Mouse (Mus musculus) testis, adult 2 months (tissue): ENCODE measurements around the gene Chst11. TPM values are rescaled to one million over a fixed set of nuclear protein-coding genes. Genes with fewer than 3 reads are reported as not detected.

Experiments used
- H3K27ac ChIP-seq: fragments of 200-500 bp; 2 replicates; pipeline ENCODE4 v1.5.1; 2012; ENCODE audit warnings: low read depth, low read length; ENCODE audit not compliant: control insufficient read depth, insufficient read depth
- H3K27me3 ChIP-seq: fragments of 200-500 bp; 2 replicates; pipeline ENCODE4 v1.6.1; 2012; ENCODE audit warnings: mild to moderate bottlenecking, low read length, moderate library complexity; ENCODE audit not compliant: control insufficient read depth, insufficient read depth
- H3K36me3 ChIP-seq: fragments of 200-500 bp; 2 replicates; pipeline ENCODE4 v1.6.1; 2012; ENCODE audit warnings: mild to moderate bottlenecking, low read length; ENCODE audit not compliant: control insufficient read depth, insufficient read depth
- H3K4me1 ChIP-seq: fragments of 200-500 bp; 2 replicates; pipeline ENCODE4 v1.6.1; 2012; ENCODE audit warnings: low read length; ENCODE audit not compliant: control insufficient read depth, insufficient read depth
- H3K4me3 ChIP-seq: fragments of 200-500 bp; 2 replicates; pipeline ENCODE4 v1.5.1; 2012; ENCODE audit warnings: low read depth, mild to moderate bottlenecking, low read length, moderate library complexity, mixed read lengths; ENCODE audit not compliant: control insufficient read depth
- CTCF ChIP-seq: fragments of 200-500 bp; IDR thresholded peaks from 2 replicates; pipeline ENCODE4 v1.5.1; 2012; ENCODE audit warnings: low read depth, mild to moderate bottlenecking, inconsistent platforms, low read length, moderate library complexity; ENCODE audit not compliant: control insufficient read depth, insufficient read depth, insufficient replicate concordance
- POLR2A ChIP-seq: fragments of 200-500 bp; IDR thresholded peaks from 2 replicates; pipeline ENCODE4 v1.6.1; 2012; ENCODE audit warnings: low read depth, mild to moderate bottlenecking, inconsistent platforms, low read length, moderate library complexity; ENCODE audit not compliant: control insufficient read depth
- polyA plus RNA-seq: library from polyadenylated mRNA; depleted of rRNA; stranded (reverse); fragments of >200 nt; gene quantifications from 2 replicates; pipeline ENCODE4 v1.2.3, GENCODE M21; 2012

The Chst11 gene
- polyA plus RNA-seq, 1 experiment: 0.67 TPM

DNA sequence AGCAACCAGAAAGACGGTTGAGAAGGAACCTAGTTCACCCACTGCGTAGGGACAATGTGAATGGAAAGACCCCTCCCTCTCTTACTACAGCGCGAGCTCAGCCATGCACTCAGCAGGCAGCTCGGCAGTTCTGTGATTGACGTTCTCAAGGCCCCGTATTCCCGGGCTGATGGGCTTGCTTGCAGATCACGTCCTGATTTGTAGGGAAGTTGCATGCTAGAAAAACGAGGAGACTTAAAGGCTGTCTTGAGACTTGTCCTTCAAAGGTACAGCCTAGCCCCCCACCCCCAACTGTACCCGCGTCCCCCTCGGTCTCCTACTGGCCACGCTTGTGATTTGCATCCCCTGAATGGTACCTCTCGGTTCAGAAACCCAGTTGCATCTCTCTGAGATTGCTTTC, 117.4 kb downstream of the Chst11 start:
- Histone ChIP-seq H3K36me3 (no peaks in the 10 kb centered on the region), H3K4me1 (peaks cover 4% of the 10 kb centered on the region), H3K4me3 (no peak overlapping the region), H3K27ac (no peak overlapping the region), H3K27me3 (no peaks in the 10 kb centered on the region)
- TF ChIP-seq CTCF (no peak), POLR2A (no peak)

GRCm38 (mm10) chr10:83104221-83104620, 118.9 kb downstream of the Chst11 start:
- Histone ChIP-seq H3K27me3 (no peaks in the 10 kb centered on the region), H3K27ac (no peak overlapping the region), H3K36me3 (no peaks in the 10 kb centered on the region), H3K4me3 (no peak overlapping the region), H3K4me1 (peaks cover 4% of the 10 kb centered on the region)
- no peak for TF ChIP-seq POLR2A
- TF ChIP-seq CTCF: no peak

- no peak for TF ChIP-seq CTCF
- TF ChIP-seq POLR2A: no peak
- Histone ChIP-seq H3K4me1 (no peaks in the 10 kb centered on the region), H3K27me3 (no peaks in the 10 kb centered on the region), H3K27ac (no peak overlapping the region), H3K36me3 (no peaks in the 10 kb centered on the region), H3K4me3 (no peak overlapping the region)
Observed at GRCm38 (mm10) chr10:83106152-83106746, 121.0 kb downstream of the Chst11 start.

GRCm38 (mm10) chr10:83107385-83107784, 122.1 kb downstream of the Chst11 start:
- Histone ChIP-seq H3K36me3 (no peaks in the 10 kb centered on the region), H3K27ac (no peak overlapping the region), H3K27me3 (no peaks in the 10 kb centered on the region), H3K4me3 (no peak overlapping the region), H3K4me1 (no peaks in the 10 kb centered on the region)
- TF ChIP-seq POLR2A (no peak), CTCF (no peak)

DNA sequence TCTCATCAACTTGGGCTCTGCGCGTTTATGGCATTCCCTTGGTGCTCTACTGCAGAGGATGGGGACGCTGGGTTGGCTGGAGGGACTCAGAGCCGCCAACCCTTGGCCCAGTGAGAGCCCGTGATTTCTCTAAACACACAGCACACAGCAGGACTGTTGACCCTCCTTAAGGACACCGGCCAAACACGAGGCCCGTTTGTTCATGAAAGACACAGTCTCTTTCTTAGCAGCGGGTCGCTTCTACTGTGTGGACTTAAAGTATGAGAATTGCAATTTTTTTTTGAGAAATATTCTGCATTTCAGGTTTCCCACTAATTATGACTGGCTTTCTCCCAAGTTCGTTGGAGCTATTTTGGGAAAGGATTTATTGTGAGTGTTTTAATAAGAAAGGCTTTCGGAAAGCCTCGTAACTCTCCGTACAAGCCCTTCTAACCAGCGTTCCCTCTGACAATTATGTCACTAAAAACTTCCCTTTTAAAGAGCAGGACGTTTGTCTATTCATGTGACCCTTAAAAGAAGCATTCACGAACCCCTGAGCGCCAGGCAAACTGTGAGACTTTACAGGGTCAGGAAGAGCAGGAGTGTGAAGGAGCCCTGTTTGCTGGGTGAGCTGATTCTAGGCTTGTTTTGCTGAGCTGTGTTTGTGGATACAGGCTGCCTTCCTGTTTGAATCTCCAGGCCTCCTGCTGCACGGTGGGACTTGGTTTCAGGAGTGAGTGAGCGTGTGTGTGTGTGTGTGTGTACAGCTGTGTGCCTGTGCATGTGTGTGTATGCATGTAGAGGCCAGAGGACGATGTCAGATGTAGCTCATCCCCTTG, 122.8 kb downstream of the Chst11 start:
- Histone ChIP-seq H3K4me1 (no peaks in the 10 kb centered on the region), H3K27ac (no peak overlapping the region), H3K36me3 (no peaks in the 10 kb centered on the region), H3K4me3 (no peak overlapping the region), H3K27me3 (no peaks in the 10 kb centered on the region)
- TF ChIP-seq CTCF (no peak), POLR2A (no peak)

DNA sequence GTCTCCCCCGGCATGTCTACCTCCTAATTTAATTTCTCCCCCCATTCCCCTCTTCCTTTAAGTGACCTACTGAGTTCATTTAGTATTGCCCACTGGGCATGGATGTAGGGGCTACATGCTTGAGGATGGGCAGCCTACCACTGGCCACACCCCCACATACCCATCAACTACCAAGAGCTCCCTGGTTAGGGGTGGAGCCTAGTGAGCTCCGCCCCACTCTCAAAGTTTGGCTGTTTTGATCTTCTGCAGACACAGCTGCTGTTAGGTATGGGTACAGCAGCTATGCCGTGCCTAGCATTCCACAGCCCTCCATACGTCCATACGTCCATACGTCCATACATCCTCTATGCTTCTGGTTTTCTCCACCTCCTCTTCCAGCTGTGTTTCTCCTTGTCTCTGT, 123.6 kb downstream of the Chst11 start:
- H3K36me3 ChIP-seq: no peaks in the 10 kb centered on the region
- TF ChIP-seq POLR2A (no peak), CTCF (no peak)
- no peaks in the 10 kb centered on the region for H3K27me3 ChIP-seq
- no peaks in the 10 kb centered on the region for H3K4me1 ChIP-seq
- no peak overlapping the region for H3K27ac ChIP-seq
- H3K4me3 ChIP-seq: no peak overlapping the region

DNA sequence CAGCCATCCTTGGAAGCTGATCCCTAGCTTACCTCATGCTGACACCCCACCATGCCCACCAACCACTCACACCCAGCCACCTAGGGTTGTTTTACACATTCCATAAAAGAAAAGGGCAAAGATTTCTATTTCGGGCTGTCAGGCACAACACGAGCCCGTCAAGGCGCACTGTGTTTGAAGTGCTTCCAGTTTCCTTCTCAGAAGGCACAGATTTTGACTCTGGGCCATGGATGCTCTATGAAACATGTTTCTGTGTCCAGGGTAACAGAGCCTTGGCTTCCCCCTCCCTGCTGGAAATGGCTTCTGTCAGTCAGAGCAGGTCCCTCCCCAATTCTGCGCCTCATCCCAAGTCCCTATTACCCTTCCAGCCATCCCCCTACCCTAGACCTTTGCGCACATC, 125.7 kb downstream of the Chst11 start:
- no peaks in the 10 kb centered on the region for H3K36me3 ChIP-seq
- H3K4me3 ChIP-seq: no peak overlapping the region
- H3K27me3 ChIP-seq: no peaks in the 10 kb centered on the region
- H3K4me1 ChIP-seq: no peaks in the 10 kb centered on the region
- no peak overlapping the region for H3K27ac ChIP-seq
- no peak for TF ChIP-seq POLR2A
- no peak for TF ChIP-seq CTCF

GRCm38 (mm10) chr10:83112345-83112744, 127.0 kb downstream of the Chst11 start:
- no peak overlapping the region for H3K4me3 ChIP-seq
- no peak overlapping the region for H3K27ac ChIP-seq
- no peak for TF ChIP-seq CTCF
- TF ChIP-seq POLR2A: no peak
- no peaks in the 10 kb centered on the region for H3K36me3 ChIP-seq
- no peaks in the 10 kb centered on the region for H3K4me1 ChIP-seq
- no peaks in the 10 kb centered on the region for H3K27me3 ChIP-seq
